Mouse (Mus musculus) cerebellum, postnatal 10 days (tissue): ENCODE results near the gene Lpar3.
A peak's percentile ranks its signal among the peaks of the same experiment; 100 is the strongest.

ENCODE experiments used
- DNase-seq, 2 experiments: peaks; one replicate each; pipeline ENCODE4 v3.0.0; 2021; ENCODE audit warnings: mixed read lengths in 2 of 2

The Lpar3 gene

DNA sequence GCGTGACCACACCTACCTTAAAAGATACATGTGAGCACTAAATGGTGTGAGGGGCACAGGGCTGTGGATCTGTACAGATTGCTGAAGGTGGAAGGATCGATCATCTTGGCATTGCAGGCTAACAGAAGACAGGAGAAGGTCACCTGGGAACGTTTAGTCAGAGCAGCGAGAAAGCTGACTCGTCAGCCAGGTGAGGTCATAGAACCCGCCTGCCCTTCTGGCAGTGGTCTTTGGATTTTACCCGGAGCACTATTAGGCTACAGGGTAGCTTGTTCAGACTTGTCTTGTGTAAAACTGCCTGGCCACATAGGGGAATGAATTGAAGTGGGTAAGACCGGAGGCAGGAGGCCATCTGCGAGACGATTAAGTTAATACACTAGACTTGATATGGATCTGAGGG, 43.4 kb downstream of the Lpar3 start:
- DNase-seq = no peak

DNA sequence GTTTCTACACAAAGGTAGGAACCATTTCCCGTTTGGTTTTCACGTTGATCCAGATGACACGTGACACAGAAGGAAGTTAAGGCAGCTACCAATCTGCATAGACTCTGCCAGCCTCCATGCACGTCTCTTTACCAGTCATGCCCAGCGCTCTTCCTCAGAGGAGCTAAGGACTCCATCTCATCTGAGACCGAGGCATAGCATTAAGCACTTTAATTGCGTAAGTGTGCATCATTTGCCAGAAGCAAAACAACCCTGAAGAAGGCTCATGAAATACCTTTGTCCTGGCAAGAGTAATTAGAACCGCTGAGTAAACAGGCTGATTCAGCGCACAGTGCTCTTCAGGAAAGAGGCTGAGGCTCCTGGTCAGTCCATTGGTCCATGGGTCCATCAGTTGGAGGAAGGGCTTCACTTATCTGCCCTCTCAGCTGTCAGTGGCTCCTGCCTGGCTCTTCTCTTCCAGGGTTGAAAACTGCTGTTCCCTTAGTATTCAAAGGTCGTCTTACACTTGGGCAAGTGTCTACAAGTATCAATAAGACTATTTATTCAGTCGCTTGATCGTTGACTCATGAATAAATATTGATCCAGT, 44.9 kb downstream of the Lpar3 start:
- no peak for DNase-seq

DNA sequence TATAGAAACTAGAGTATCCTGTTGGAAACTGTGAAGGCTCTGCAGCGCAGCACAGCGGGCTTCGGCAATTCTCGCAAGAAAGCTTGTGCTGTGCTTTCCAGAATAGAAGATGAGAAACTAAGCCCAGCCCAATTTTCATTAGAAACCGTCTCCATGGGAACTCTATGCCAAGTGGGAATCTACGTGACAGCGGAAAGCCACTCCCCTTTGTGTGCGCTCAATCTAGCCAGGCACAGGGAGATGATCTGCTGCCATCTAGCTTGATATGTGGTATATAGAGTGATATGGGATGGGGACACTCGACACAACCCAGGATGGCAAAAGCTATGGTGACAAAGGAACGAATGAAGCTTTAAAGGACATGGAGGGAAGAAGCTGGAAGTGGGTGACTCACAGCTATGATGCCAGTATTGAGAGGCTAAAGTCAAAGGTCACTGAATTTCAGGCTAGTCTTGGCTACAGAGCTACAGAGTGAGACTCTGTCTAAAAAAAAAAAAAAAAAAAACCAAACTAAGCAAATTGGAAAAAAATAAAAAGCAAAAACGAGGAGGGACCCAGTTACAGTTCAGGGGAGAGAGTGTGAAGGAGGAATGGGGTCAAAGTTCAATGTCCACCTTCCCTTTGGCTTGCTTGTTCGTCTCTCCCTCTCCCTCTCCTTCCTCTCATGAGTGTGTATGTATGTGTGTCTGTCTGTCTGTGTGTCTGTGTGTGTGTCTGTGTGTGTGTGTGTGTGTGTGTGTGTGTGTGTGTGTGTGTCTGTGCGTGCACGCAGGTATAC, 47.5 kb downstream of the Lpar3 start:
- peak; percentile 14 to 17 for DNase-seq

DNA sequence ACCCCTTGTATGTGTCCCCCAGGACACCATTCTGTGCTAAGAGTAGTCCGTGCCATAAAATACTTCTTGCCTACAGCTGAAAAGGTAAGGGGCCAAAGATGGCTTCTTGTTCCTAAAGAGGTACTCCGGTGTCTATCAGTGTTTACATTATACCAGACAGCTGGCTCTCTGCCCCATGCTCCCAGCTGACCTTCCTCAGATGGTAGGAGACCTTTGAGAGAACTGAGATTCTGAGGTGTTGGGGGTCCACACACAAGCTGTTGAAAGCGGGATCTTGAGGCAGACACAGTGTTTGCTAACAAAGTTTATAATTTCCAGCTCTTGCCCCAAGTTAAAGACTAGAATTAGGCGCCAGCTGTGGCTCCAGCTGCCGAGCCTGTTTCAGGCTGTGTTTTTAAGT, 53.7 kb downstream of the Lpar3 start:
- DNase-seq = no peak

DNA sequence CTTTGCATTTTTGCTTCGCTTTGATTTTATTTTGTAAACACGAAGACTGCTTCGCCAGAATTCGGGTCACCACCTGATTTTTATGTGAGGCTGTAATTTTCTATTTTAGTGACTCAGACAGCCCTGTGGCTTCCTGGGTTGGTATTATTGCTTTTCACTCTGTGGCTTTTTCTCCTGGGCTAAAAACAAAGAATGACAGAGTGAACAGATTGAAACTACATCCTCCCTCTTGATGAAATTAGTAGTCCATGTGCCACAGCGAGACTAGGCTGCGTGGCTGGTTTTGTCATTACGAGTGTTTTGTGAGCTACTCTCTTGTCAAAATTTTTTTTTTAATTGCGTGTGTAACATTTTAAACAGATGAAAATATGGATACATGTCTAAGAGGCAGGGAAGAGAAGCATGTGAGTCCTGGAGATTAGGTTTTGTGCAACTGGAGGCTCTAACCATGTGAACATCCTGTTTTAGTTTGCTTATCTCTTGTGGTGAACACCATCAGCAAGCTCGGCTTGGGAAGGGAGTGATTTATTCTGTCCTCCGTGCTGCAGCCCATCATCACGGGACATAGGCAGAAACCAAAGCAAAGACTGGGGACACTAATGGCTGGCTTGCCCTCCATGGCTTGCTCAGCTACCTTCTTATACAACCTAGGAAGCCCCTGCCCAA, 54.7 kb downstream of the Lpar3 start:
- no peak for DNase-seq

DNA sequence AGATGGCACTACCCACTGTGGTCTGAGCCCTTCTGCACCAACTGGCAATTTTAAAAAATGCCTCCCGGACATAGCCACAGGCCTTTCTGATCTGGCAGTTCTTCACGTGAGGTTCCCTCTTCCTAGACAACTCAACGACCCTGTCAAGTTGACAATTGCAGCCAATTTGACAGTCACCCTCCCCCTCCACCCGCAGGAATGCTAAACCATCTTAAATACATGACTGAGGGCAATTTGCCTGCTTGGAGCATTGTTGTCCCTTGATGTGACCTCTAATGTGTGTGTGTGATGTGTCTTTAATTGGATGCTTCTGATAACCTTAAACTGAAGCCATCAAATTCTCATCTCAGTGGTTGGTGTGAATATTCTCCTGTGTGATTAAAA, 55.3 kb downstream of the Lpar3 start:
- DNase-seq = no peak

DNA sequence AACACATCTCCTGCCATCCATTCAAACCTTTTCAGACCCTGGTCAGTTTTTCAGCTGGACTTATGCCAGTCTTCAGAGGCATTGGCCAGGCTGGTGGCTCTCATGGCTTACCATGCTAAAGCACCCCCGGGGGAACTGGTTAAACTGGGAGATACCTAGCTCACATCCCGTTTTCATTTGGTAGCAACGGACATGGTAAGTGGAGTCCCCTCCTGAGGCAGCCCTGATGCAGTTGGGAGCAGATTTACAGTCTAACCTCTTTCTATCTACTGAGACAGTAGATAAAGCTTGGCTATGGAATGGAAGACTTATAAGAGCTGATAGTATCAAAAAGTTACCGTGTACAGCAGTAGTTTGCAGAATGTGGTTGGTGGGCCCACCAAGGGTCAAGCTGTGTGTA, 56.2 kb downstream of the Lpar3 start:
- no peak for DNase-seq

DNA sequence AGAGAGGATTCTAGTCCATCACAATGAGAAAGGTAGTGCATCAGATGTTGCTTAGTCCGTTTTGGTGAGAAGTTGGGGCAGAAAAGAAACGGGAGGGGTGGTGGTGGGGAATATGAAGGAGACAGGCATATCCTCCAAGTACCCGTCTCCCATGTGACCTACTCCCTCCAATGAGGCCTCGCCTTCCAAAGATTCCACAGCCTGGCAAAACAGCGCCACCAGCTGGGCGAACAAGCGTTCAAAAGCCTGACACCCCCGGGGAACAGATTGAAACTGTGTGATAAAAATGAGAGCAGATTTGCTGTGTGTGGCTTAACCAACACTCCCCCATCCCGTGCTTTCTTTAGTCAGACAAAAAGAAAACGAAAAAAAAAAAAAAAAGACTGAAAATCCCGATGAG, 56.7 kb downstream of the Lpar3 start:
- DNase-seq = peak; percentile 16 to 19

DNA sequence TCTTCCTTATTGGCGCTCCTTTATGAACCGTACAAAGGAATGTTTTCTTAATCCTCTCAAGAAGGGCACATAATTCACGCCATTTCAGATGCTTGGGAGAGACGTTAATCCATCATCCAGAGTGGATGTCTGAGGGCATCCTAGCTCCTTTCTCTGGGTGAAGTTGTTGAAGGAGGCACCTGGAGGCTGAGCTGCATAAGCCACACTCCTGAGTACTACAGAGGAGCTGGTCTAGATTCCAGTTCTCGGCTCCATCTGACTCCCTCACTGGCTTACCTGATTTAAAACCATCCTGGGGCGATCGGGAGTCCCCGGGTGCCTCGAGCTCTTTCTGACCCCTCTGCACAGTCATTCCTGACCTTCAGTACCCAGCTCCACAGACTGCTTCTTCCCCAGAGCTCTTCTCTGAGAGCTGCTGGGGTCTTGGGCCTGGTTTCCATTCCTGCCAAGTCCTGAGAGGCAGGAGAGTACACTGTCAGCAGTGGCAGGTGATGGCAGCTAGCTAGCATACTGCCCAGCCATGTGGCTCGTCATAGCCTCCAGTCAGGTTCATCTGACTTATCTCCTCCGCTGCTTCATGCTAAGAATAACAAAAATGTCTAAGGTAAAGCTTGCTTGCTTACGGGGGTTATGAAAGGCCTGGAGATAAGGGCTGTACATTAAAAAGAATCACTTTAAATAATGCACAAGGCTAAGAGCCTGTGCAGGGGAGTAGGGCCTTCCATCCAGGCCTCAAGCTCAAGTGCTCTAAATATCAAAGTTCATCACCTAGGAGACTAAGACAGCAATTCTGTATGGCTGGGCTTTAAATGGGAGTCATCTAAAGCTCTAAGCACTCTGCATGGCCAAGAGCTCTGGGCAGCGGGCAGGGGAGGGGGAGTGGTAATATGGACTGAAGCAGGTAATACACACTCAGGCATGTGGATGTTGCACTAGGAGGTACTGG, 57.7 kb downstream of the Lpar3 start:
- DNase-seq = no peak

DNA sequence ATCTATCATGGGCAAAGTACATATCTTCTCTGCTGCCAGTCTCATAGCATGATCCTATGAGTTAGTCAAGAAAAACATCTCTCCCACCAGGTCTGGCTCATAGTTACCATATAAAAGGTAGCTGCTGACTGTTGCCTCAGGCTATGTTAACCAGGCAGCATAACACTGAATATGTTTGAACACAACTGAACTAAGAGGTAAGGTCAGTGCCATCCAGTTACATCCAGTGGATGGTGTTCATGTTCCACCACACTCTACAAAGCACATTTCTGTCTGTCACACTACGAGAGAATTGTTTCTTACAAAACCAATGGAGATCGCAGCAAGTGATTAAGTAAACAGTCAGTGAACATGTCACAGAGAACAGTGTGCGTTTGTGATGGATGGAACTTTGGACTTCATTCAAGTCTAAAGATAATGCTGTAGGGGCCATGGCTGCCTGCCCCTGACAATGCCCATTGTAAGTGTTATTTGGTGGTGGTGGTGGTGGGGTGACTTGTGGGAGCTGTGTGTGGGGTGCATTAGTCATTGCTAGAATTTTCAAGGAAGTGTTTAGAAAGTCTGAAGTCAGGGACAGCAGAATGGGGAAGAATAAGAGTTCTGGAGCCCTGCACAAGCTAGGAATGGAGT, 63.1 kb downstream of the Lpar3 start:
- no peak for DNase-seq

DNA sequence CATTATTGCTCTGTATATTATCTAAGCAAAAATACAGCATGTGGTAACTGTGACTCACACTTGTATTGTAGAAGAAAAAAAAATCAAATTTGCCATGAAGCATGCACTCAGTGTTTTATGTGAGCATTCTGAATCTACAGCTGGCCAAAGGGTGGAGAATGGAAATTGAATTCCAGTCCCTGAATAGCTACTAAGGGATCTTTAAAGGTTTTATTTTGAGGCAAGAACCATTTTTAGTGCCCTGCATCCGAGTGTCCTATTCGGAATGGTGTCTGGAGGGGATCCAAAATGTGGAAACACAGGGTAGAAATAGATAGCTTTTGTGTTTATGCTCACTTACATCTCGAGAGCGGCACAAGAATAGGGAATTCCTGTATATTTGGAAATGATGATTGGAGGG, 65.4 kb downstream of the Lpar3 start:
- no peak for DNase-seq

DNA sequence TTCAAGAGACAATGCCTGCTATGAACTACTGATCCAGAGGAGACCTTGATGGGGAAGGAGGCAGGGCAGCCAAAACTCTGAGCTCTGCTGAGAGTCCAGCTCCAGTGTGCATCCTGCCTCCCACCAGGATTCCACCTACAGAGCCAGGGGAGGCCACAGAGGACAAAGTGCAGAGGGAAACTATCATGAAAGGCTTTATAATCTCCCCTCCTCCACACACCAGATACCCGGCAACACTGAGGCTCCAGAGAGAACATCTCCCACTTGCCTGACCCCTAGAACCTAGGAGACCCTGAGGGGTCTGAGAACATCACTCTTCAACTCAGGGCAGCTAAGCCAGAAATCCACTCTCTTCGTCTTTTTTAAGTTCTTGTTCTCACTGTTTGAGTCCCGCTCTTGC, 71.2 kb downstream of the Lpar3 start:
- no peak for DNase-seq

DNA sequence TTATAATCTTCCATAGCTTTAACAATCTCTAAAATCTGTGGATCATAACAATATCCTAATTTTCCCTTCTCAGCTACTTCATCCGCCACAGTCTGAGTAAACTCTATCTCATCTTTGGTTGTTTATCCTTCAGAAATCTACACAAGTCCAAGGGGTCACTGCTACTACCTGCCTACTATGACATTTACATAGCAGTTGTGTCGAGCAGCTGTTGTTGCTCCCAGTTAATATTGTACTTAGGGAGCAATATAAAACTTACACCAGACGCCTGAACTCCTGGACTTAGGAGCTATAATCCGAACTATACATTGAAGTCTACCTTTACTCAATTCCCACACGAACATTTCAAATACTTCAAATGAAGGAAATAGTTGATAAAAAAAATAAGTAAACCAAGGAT, 71.8 kb downstream of the Lpar3 start:
- no peak for DNase-seq

DNA sequence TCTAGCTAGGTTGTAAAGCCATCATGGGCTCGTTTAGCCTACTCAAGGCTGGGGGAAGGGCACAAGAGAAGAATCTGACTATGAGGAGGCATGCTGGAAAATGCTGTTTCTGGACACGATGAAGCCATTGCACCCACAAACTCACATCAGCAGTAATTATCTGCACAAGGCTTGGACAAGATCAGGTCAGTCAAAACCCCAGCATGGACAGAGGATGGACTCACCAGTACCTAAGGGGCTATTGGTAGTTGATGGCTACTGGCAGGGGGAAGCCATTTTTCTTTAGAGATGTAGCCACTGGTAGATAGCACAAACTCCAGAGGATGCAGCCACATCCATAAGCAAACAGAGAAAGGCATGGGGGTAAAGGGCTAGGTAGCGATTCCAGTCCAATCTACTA, 81.7 kb downstream of the Lpar3 start:
- no peak for DNase-seq

DNA sequence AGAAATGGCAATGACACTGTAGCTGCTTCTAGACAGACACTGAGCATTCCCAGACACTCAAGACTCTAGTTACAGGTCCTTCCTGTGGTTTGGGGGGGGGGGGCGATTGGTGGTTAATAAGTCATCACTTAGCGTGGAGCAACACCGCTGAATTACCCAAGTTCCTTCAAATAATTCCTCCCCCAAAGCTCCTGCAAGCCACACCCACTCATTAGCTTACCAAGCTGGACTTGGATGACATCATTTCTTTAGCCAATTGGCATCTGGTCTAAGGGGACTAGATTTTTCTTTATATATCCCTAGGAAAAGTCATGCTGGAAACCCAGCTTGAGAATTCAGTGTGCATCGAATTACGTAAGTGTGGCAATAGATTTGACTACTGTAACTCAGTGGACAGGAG, 82.4 kb downstream of the Lpar3 start:
- no peak for DNase-seq

DNA sequence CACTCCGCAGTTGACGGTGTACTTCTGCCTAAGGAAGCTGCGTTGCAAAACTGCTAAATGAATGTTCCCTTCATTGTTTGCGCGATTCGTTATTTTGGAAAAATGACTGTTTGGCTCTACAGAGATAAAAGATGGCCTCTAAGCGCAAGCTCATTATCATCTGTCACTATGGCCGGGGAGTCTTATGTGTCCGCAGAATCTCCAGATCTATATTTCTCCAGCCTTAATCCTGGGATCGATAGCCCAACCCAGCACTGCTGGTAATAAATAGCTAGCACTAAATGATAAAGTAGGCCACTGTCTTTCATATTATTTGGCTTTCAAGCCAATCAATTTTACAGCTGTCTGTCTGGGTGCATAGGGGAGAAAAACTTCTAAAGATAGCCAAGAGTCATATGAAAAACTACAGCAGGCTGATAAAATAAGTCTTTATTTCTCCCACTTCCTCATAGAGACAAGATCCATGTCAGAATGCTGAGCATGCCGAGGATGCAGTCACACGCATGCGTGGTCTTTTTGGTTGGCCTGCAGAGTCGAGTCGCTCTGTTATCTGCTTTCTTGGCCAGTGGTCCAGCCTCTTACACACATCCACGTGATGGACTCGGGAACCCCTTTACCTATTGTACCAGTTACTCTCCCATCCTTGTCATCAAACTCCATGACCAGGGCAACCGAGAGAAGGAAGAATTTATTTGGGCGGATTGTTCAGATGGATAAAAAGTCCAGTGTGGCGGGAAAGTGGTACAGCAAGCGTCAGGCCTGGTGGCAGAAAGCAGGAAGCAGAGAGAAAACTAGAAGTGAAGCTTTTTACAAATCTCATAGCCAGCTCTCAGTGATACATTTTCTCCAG, 84.0 kb downstream of the Lpar3 start:
- no peak for DNase-seq

DNA sequence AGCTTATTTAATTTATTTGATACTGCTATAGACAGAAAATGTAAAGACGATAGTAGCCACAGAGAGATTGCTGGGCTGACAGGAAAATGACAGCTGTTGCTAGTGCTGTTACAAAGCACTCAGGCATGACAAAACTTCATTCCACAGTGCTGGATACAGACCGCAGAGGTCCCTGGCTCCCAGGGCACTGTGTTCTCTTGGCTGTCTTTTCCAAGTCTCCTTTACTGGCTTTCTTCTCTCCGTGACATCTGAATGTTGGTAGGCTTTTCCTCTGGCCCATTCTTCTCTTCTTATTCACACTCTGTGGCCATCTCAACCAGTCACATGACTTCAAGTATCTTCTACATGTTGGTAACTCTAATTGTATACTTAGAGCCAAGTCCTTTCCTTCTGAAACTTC, 86.6 kb downstream of the Lpar3 start:
- DNase-seq = no peak

DNA sequence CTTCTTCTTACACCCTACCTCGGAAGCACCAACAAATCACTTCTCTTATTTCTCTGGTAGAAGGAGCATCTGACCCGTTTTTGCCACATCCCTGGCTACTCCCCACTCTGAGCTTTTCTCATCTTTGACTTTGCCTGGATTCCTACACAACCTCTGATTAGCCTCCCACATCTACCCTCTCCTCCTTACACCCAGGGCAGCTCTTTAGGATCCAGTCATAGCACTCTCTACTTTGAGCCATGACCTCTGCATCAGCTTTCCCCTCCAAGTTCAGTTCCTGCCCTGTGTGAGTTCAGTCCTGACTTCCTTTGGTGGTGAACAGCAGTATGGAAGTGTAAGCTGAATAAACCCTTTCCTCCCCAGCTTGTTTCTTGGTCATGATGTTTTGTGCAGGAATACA, 87.1 kb downstream of the Lpar3 start:
- DNase-seq = no peak

DNA sequence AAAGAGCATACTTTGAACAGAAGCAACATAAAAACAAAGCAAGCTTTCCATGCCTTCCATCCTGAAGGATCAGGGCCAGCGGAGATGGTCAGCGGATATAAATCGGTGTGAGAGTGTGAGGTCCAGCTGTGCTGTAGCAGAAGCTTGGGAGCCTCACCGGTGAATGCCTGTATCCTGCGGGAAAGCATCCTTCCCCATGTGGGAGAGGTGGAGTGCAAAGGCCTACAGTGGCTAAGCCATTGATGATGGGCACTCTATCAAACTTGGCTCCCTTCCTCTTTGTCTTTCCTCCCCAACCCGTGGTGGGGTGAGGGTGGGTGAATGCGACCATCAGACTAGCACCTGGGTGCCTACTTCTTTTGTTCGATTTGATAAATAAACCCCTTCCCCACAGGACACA, 88.8 kb downstream of the Lpar3 start:
- DNase-seq = no peak

DNA sequence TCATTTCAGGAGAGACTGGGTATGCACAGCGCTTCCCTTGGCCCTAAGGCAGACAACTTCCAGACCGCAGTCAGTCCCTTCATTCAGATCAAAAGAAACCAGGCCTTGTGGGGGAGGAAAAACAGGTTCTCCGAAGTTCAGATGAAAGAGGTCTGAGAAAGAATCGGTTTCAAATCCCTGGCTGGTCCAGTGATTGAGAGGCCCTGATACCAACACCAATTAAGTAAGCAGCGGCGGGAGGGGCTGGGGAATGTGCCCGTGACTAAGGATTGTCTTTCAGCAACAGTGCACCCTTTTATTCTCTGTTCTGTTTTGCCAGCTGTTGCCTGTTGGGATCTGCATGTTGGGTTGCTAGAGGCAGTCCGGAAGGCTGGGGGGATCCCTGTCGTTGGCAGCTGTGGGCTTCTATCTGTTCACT, 90.4 kb downstream of the Lpar3 start:
- DNase-seq = no peak

DNA sequence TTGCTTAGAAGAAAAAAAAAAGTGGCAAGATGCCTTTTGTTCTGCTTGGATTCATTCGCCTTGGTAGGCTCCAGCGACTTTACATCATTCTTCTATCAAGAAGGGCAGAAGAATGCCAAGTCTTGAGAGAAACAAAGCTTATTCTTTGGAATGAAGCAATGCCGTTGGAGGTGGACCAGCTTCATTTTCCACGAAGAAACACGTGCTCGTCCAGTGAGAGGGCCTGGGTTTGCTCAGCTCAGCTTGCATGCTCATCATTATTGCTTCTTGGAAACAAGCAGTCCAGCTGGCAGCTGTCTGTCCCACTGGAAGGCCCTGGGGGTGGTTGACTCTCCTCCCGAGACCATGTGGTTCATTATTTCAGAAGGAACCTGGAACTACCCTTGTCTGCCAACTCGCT, 94.7 kb downstream of the Lpar3 start:
- DNase-seq = no peak

DNA sequence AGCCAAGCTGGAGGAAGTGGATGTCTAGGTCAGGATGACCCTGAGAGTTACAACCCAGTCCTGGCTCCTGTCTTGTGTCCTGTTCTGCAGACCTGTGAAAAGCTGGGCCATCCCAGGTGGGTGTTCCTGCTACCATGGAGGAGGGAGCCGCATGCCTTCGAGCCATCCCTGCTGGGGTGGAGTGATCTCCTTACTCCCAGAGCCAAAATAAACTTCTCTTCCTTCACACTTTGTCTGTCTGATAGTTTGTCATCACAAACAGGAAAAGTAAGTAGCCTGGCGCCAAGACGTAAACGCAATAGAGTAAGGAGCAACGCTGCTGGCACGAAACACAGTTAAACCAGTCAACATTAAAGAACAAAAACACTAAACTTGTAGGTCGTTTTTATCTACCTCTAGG, 95.5 kb downstream of the Lpar3 start:
- no peak for DNase-seq
